Mouse (Mus musculus) liver, embryonic 14.5 days (tissue): ENCODE results near the gene Siah3.

Source experiments
- CTCF ChIP-seq: IDR thresholded peaks from 2 replicates; pipeline ENCODE4 v1.5.1; 2016; ENCODE audit warnings: antibody characterized with exemption, low read depth, control low read depth
- EP300 ChIP-seq: IDR thresholded peaks from 2 replicates; pipeline ENCODE4 v1.6.1; 2016; ENCODE audit warnings: antibody characterized with exemption, low read depth

DNA sequence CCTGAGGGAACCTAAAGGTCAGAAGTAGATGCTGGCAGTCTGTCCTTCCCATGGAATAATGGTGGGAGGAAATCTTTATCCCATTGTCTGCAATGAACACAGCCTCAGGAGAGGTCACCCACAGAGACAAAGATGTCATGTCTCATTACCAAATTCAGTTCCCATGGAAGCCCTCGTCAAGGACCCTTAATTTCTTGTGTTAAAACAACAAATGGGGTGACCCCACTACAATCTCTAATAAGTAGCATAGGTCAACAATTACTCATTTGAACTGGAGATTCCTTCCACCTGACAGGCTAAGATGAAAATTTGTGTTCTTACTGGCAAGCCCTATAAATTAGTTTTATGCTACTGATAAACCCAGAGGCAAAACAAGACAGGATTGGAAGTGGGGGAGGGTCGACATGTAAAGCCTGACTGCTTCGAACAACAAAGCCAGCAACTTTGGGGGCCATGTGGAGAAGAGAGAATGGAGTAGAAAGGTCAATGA lies 45.8 kb downstream of the Siah3 start:
- no peak for TF ChIP-seq EP300
- TF ChIP-seq CTCF, result no peak
